Mouse (Mus musculus): ENCODE results near the gene Mafg.
"Not testable (repeated sequence)": the region's sequence is repeated elsewhere in the genome, so short reads cannot be mapped to it uniquely, and the experiment has no call there.

The Mafg gene

DNA sequence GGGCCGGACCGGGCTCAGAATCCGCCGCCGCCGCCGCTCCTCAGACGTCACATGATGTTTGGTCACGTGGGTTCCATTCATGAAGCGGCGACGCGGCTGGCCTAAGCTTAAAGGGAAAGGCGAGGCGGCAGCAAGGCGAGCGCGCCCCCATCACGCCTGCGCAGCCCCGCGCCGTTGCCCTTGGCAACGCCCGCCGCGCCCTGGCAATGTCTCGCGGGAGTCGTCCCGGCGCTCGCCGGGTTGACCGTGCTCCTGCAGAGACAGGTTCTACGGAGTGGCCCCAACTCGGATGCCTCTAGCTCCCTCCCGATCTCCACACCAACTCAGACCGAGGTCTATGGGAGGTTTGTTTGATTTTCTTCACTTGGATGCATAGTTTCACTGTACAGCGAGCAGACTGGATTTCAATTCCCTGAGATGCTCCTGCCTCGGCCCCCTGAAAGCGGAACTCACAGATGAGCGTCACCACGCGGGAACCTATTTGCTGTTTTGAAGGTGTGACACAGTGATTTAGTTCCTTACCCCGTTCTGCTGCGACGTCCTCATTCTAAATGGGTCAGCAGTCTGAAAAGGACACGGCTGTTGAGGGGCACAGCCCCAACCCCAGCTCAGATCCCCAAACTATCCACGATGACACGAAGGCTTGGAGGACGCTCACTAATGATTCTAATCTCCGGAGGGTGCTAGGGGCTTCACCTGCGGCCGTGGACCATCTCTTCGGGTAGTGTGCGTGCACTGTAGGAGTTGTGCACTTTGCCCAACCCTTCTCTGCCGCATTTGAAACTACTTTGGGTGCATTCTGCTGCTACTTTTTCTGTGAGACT, at the start of gene Mafg:
Gene Mafg (minus strand): TSS at position 81 of the 824 bp plus-strand sequence.
- DNase-seq = peak; percentile 93

DNA sequence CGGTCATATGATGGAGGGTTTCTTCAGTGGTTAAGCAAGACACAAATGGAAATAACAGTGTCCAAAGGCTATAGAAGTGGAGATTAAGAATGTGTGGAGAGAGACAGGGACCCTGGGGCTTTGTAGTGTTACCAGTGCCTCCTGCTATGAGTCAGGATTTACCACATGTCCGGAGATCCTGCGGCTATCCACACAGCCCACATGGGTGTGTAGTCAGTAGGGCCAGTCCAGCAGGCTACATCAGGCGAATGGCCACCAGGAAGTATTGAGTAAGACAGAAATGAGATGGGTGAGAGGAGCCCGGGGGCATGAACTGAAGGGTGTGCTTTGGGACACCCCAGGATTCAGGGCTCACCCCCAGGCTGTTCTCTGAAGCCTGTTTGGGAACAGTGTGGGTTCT, 49.3 kb upstream of the Mafg start:
- no peak for DNase-seq

DNA sequence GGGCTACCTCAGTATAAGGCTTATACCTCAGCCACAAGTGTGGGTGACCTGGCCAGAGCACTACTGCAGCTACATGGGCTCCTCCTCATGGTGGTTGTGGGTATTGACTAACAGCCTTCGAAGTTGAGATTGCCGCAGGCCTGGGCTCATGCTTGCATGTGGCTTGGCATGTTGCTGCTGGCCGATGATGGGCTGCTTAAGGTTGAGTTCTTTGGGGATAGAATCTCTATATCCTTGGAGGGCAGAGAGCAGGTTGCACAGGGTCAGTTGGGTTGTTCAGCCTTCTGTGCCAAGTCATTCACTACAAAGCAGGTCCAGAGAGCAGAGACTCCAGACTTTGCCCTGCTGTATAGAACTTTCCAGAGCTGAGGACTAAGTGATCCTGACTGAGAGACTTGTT, 46.5 kb upstream of the Mafg start:
- peak; percentile 67 for DNase-seq

DNA sequence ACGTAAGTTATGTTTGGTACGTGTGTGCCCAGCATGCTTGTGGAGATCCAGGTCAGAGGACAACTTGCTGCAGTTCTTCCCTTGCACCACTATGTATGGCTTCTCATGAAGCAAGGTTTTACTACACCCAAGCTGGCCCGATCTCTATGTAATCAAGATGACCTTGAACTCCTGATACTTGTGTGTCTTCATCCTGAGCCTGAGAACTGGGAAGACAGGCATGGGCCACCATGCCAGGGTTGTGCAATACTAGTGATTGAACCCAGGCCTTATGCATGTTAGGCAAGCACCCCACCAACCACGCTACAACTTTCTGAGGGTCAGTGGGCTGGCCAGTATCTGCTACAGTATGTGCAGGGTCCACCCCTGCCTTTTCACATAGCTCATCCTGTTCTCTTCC, 43.6 kb upstream of the Mafg start:
- DNase-seq = no peak

DNA sequence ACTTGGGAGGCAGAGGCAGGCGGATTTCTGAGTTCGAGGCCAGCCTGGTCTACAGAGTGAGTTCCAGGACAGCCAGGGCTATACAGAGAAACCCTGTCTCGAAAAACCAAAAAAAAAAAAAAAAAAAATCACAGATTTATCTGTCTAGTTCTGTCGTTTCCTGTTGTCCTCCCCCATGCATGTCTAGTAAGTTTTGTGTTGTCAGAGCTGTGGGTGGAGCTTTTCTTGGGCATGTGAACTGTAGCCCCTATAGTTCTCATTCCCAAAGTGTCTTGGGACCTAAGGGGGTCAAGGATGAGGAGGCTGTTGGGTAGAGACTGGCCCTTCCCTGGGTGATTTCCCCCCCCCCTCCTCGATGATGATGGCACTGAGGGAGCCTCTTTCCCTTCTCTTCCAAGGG, 42.5 kb upstream of the Mafg start:
- DNase-seq = not testable (repeated sequence)

DNA sequence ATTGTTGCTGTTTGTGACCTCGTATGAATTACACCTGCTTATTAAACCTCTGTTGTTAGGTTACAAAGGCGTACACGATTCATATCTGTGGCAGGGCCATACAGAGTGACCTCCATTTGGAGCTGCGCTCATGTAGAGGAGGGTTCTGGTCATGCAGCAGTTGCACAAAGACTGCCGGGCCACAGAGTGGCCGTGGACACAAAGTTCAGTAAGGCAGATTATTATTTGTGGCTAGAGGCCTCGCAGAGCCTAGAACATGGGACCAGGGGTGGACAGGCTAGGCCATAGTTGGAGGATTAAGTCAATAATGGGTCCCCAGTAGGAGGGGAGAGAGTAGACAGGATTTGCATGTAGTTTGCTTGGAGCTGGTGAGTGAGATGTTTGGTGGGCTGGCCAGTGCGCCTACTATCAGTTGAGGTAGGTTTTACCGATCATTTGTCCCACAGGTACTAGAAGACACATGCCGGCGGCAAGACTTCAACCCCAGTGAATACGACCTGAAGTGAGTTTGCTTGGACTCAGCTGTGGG, 40.3 kb upstream of the Mafg start:
- no peak for DNase-seq

DNA sequence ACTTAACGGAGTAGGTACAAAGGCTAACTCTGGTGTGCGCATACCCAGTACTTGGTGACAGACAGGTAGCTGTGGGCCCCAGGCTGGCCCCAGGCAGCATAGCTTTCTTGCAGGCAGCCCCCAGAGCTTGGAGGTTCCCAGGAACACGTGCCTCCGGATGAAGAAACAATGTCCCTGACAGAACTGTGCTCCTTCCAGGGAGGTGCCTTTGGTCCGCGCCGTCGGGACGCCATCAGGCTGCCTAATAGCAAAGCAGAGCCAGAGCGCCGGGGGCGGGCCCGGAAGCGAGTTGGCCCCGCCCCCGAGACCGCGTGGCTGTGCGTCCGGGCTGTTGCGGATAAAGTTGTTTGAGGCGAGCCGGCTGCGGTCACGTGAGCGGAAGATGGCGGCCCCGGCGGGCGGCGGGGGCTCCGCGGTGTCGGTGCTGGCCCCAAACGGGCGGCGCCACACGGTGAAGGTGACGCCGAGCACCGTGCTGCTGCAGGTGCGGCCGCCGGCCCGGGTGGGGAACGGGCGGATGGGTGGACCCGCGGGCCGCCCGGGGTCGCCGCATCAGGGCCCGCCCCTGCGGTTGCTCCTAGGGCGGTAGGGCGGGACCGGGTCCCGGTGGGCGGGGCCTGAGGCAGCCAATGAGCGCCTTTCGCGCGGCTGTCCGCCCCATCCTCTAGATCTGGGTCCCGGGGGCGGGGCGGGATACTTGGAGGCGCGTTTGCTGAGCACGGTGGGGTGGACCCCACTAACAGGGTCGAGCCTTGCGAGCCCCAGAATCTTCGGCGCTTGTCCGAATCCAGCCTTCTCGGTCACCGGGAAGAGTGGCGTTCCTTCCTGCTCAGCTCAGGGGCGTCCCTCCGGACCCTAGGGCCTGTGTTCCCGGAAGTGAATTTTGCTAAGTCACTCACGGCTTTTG, 39.5 kb upstream of the Mafg start, which contains the start of gene Aspscr1:
Gene Aspscr1 (plus strand): TSS at position 287 of the 907 bp plus-strand sequence.
- peak; percentile 98 for DNase-seq

DNA sequence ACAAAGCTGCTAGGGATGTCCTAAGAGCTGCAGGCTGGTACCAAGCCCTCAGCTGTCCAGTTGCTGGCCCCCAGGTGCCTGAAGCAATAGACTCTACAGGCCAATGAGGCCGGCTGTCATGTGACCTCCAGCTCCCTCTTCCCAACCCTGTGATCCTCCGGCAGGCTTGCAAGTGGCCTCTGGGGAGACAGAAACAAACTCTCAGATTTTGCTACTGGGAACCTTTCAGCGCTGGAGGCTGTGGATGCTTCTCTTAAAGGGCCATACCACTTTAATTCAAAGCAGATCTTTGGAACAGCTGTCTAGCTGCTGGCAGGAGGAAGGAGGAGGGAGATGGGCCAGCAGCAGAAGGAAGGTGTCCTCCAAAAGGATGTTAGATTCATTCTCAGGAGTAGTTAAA, 33.2 kb upstream of the Mafg start:
- DNase-seq = no peak

DNA sequence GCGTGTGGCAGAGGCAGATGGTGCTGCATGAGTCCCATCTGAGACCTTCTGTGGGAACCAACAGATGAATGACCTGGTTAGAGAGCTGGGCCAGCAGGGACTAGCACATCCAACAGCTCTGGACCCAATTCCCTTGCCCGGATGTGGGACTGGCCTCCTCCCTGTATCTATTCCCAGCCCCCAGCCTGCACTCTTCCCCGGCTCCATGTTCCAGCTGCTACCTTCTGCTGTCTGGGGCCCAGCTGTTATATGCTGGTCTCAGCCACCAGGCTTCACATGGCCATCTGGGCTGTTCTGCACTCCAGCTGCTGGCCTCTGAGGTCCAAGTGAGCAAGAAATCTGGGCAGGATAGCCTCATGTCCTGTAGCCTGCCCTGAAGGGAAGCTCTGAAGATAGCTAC, 32.0 kb upstream of the Mafg start:
- no peak for DNase-seq

DNA sequence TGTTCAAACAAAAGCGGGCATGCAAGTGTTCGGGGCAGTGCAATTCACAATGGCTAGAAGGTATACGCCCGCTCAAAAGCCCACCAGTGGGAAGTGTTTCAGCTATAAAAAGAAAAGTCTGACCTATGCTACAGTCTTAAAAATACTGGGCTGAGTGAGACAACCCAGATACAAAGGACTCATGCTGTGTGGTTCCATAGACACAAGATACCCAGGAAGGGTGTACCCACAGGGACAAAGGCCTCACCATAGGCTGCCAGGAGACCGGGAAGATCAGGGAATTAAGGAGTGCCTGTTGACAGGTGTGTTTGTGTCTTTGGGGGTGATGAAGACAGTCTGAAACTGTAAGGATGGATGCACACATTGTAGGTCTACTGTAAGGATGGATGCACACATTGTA, 30.3 kb upstream of the Mafg start:
- no peak for DNase-seq

DNA sequence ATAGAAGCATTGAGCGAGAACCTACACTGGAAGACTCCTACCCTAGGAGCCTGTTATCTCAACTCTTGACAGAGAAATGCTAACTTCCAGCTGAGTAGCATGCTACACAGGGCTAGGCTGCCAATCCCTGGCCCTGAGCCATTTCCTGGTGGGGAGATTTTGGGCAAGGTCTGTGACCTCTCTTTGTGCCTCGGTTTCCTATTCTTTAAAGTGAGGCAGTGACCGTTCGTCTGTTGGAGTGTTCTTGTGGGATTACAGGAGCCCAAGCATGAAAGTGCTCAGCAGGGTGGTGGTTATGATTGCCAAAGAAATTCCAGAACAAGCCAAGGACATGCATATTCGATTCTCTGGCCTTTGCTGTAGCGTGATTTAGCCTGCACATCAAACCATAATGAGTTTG, 29.4 kb upstream of the Mafg start:
- no peak for DNase-seq

DNA sequence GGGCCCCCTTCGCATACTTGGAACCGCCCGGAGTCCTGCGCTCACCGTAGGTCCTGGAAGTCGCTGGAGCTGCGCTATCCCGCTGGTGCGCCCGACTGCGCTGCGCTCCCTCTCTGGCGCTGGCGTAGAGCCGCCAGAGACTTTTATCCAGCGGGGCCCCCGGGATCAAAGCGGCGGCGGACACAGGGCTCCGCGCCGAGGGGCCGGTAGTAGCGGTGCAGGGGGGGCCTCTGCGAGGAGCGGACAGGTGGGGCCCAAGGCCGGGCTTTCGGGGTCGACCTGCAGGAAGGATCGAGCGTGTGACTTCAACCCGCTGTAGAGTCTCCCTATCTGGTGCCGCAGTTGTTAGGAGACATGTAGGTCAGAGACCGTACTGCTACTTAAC, 27.7 kb upstream of the Mafg start, which contains the start of gene Notum:
Gene Notum (minus strand): TSS at position 100 of the 385 bp plus-strand sequence.
- no peak for DNase-seq

DNA sequence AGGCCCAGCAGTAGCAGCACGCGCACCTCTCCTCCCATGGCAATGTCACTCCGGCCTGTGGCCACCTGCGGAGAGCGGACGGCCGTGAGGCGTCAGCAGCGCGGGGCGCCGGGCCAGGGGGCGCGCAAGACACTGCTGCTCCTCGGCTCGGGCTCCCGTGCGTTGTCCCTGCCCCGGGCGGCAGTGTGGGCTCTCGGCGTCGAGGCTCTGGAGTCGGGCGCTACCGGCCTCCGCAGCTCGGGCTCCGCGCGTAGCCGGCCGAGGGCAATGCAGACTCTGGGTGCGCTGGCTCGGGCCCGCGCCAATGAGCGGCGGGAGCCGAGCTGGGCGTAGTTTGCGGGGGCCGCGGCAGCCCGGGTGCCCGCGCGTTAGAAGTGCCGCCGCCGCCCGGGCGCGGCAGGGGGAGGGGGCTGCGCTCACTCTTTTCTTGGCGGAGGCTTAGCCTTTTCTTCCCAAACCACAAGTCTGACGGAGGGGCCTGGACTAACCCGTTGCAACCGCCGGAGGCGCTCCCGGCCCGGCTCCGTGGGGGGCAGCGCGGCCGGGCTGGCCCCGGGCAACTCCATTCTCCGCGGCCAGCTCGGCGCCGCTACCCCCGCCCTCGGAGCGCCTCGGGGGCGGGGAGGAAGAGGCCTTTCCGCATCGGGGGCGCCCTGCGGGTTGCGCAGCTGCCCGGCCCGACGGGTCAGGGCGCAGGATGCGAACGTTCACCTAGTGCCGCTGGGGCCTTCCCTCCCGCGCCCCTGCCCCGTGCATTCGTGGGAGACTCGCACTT, 27.1 kb upstream of the Mafg start:
- DNase-seq = peak; percentile 64

DNA sequence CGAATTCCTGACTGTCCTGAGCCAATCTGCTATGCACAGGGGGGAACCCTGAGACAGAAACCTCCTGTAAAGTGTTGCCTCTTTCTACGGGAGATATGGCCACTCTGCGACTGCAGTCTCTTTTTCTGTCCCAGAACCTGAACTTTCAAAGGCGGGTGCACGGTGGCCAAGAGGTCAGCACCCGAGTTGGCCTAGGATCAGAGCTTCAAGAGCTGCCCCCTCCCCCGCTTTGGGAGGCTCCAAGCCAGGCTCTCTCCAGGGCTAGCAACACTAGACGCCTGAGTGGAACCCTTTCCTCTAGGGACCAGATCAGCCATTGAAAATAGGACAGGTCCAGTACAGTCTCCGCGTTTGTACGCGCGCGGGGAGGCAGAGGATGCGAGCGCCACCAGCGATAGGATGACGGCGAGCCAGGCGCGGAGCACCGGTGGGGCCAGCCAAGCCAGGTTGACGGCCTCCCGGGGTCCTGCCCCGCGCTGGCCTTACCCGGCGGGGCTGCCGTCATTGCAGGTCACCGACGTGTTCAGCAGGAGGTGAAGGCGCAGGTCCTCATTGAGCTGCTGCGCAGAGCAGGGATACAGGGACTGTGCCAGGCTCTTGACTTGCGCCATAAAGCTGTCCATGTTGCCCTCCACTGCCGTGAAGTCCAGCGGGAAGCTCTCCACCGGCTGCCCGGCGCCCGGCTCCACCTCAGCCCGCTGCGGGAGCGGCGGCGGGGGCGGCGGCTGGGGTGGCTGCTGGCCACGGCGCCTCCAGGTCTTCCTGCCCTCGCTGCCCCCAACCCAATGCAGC, 26.3 kb upstream of the Mafg start:
- peak; percentile 62 for DNase-seq

DNA sequence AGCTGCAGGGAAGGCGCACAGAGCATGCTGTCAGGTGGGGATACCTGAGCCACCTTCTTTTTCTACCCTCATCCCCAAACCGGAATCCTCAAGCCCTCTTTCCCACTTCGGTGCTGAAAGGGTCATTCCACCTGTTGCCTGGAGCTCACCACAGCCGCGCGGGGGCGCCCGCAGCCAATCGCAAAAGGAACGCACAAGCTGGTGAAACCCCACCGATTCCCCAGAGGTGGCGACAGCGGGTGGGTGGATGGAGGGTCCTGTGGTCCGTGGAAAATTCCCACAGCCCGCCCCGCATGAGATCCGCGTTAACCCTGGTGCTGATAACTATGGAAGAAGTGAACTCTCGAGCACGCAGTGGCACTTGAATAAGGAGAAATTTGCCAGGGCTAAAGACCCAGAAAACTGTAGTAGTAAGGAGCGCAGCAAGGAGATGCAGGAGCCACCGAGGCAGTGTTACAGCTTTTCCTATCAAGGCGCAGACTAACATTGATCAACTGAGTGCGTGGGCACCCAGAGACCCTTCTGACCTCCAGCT, 25.5 kb upstream of the Mafg start:
- DNase-seq = peak; percentile 88

DNA sequence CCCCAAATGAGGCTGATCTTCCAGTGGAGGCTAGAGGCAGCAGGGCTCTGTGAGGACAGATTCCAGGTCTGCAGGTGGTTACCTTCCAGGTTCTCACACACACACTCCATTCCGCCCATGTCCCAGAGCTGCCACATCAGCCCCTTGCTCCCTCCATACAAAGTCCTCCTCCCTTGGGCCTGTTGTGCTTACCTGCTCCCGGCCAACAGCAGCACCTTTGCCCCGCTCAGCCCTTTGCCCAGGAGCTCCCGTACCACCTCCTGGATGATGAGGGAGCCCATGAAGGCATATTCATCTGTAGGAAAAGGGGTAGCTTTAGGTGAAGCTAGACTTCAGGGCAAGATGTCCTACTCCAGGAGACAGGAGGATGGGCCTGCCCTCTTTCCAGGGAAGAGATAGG, 23.9 kb upstream of the Mafg start:
- DNase-seq = peak; percentile 51

DNA sequence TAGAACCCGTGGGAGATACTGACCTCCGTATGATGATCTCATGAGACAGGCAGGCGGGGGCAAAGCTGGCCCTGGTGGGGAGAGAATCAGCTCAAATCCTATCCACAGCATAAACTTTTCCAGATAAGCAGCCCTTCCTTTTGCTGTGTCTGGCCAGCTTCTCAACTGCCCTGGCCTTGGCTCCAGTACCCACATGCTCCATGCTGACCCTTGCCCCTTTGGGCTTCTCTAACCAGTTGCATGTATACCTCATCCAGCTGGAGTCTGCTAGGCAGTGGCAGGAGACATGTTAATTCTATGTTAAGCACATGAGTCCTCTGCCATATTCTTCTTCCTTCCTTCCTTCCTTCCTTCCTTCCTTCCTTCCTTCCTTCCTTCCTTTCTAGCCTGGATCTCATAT, 21.3 kb upstream of the Mafg start:
- no peak for DNase-seq

DNA sequence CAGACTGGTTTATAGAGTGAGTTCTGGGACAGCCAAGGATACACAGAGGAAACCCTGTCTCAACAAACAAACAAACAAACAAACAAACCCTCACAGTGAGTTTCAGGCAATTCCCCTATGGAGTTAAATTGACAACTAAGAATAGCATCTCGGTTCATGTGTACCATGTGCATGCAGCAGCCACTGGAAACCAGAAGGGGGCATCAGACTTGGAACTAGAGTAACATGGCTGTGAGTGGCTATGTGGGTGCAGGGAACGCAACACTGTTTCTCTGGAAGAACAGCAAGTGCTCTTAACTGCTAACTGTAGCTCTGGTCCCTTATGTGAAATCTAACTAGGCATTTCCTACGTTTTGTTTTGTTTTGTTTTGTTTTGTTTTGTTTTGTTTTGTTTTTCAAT, 18.5 kb upstream of the Mafg start:
- no peak for DNase-seq

DNA sequence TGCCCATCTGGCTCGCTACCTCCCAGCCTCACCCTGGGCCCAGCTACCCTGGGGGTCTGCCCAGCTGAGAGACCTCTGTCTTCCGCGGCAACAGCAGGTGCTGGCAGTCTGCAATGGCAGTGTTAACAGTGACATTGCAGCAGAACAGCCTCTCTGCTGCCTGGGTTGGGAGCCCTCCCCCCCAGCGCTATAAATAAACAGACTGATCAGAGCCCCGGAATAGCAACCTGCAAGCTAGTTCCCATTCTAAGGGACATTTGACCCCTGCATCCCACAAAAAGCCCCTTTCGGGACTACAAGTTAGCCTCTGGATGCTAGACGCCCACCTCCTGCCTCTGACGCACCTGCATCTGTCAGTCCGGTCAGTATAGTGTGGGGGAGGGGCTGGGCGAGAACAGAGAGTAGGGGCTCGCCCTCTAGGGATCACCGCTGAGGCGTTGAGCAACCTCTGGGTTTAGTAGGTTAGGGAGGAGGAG, 14.6 kb upstream of the Mafg start, which contains the start of gene Myadml2:
Gene Myadml2 (minus strand): TSS at position 158 of the 476 bp plus-strand sequence.
- no peak for DNase-seq

DNA sequence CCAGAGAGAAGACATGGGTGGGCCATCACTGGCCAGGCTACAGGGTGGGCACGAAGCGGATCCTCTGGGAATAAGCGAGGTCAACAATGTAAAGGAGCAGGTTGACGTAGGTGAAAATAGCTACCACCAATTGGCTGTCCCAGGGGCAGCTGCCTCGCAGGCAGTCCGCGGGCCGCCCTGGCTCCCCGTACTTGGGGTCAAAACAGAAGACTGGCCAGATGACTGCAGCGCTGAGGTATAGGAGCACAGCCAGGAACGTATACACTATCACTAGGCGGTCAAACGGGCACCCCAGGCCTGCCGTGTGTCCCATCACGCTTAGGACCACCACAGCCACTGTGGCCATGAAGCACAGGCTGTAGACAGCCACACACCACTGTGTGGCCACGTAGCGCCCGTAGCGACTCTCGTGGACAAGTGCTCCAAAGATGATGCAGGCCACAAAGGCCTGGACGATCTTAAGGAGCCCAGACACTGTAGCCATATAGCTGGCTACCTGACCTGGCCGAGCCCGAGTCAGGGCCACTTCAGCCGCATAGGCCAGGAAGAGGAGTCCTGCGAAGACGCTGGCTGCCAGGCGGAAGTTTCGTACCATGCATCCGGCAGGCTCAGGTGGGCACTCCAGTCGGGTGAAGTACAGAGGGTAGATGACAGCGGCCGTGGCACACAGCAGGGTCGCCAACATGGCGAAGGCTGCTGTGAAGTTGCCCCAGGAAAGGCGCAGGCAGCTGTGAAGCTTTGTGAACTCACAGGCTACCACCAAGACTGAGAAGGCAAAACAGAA, 13.8 kb upstream of the Mafg start:
- no peak for DNase-seq

DNA sequence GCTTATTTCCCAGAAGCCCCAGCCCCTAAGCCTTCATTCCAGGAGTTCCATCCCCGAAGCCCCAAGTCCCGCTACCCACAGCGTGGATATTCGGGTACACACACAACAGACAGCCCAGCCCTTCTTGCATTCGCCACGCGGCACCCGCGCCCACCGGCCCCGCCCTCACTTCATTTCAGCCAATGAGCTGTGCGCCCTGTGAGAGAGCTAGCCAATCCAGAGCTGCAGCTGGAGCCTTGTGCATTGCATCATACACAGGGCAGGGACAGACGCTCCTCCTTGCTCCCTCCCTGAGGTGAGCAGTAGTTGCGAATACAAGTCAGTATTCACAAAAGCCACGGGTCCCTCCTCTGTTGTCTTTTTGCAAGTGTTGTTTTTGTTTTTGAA, 10.2 kb upstream of the Mafg start, which contains the start of gene Pycr1:
Gene Pycr1 (minus strand): TSS at position 169 of the 387 bp plus-strand sequence.
- DNase-seq = peak; percentile 93
